Mouse (Mus musculus): ENCODE measurements around the gene Cops7b. TPM values are rescaled to one million over a fixed set of nuclear protein-coding genes. Genes with fewer than 3 reads are reported as not detected.

Cops7b gene
- polyA plus RNA-seq, 1 experiment from 2014 or later: 55.6 TPM

- no peak overlapping the region for H3K4me3 ChIP-seq (replicated peaks; ENCODE audit: low read depth, low read length)
- no peaks in the 10 kb centered on the region for H3K9me3 ChIP-seq (ENCODE audit: control insufficient read depth, low read length)
- H3K27me3 ChIP-seq (ENCODE audit: control insufficient read depth, insufficient read depth, low read length): no peaks in the 10 kb centered on the region
- no peaks in the 10 kb centered on the region for H3K36me3 ChIP-seq (ENCODE audit: control insufficient read depth, insufficient read depth, low read length)
- 48% methylated on average over 3 of the region's 3 CpGs for WGBS
- ATAC-seq (ENCODE audit: low FRiP score, low TSS enrichment) (no peak), DNase-seq (no peak)
- H3K4me1 ChIP-seq (ENCODE audit: control insufficient read depth, insufficient read depth, low read length): no peaks in the 10 kb centered on the region; the same call in 1 of the 2 replicates
- H3K4me2 ChIP-seq (ENCODE audit: low read length): no peak overlapping the region
- H3K9ac ChIP-seq (replicated peaks; ENCODE audit: low read length): no peak overlapping the region
- no peak overlapping the region for H3K27ac ChIP-seq (replicated peaks; ENCODE audit: low read depth, low read length)
Observed at GRCm38 (mm10) chr1:86633434-86633833, 50.7 kb downstream of the Cops7b start.

- ATAC-seq (ENCODE audit: low FRiP score, low TSS enrichment) (peak; percentile 27; the same call in 1 of the 2 replicates), DNase-seq (peak; percentile 5)
- Histone ChIP-seq H3K9me3 (ENCODE audit: control insufficient read depth, low read length) (no peaks in the 10 kb centered on the region), H3K4me3 (replicated peaks; ENCODE audit: low read depth, low read length) (0 out of 2 replicates have a peak overlapping the region, but pooled peaks have one; percentile 12), H3K36me3 (ENCODE audit: control insufficient read depth, insufficient read depth, low read length) (no peaks in the 10 kb centered on the region), H3K4me1 (ENCODE audit: control insufficient read depth, insufficient read depth, low read length) (no peaks in the 10 kb centered on the region; the same call in 1 of the 2 replicates), H3K27me3 (ENCODE audit: control insufficient read depth, insufficient read depth, low read length) (no peaks in the 10 kb centered on the region), H3K9ac (replicated peaks; ENCODE audit: low read length) (no peak overlapping the region), H3K4me2 (ENCODE audit: low read length) (peak overlapping the region; percentile 46), H3K27ac (replicated peaks; ENCODE audit: low read depth, low read length) (peak overlapping the region; percentile 15; the same call in 1 of the 2 replicates)
- 40% methylated on average over 7 of the region's 7 CpGs for whole genome bisulfite sequencing
Observed at GRCm38 (mm10) chr1:86633840-86634750, 51.4 kb downstream of the Cops7b start.

- no peaks in the 10 kb centered on the region for H3K9me3 ChIP-seq (ENCODE audit: control insufficient read depth, low read length)
- peak; percentile 82 for DNase-seq
- H3K4me1 ChIP-seq (ENCODE audit: control insufficient read depth, insufficient read depth, low read length): no peaks in the 10 kb centered on the region; the same call in 1 of the 2 replicates
- H3K4me2 ChIP-seq (ENCODE audit: low read length): peak overlapping the region; percentile 46
- no peak overlapping the region for H3K27ac ChIP-seq (replicated peaks; ENCODE audit: low read depth, low read length)
- H3K4me3 ChIP-seq (replicated peaks; ENCODE audit: low read depth, low read length): 0 out of 2 replicates have a peak overlapping the region, but pooled peaks have one; percentile 12
- ATAC-seq (ENCODE audit: low FRiP score, low TSS enrichment): peak; percentile 90
- H3K36me3 ChIP-seq (ENCODE audit: control insufficient read depth, insufficient read depth, low read length): no peaks in the 10 kb centered on the region
- WGBS: 52% methylated on average over 6 of the region's 6 CpGs
- no peak overlapping the region for H3K9ac ChIP-seq (replicated peaks; ENCODE audit: low read length)
- H3K27me3 ChIP-seq (ENCODE audit: control insufficient read depth, insufficient read depth, low read length): no peaks in the 10 kb centered on the region
Observed at GRCm38 (mm10) chr1:86634751-86635359, 52.2 kb downstream of the Cops7b start.

- H3K4me1 ChIP-seq (ENCODE audit: control insufficient read depth, insufficient read depth, low read length): no peaks in the 10 kb centered on the region
- no peak overlapping the region for H3K4me2 ChIP-seq (ENCODE audit: low read length)
- H3K4me3 ChIP-seq (replicated peaks; ENCODE audit: low read depth, low read length): no peak overlapping the region
- DNase-seq: no peak
- no peaks in the 10 kb centered on the region for H3K9me3 ChIP-seq (ENCODE audit: control insufficient read depth, low read length)
- ATAC-seq (ENCODE audit: low FRiP score, low TSS enrichment): no peak
- no peak overlapping the region for H3K27ac ChIP-seq (replicated peaks; ENCODE audit: low read depth, low read length)
- H3K27me3 ChIP-seq (ENCODE audit: control insufficient read depth, insufficient read depth, low read length): no peaks in the 10 kb centered on the region
- 77% methylated on average over 13 of the region's 13 CpGs for WGBS
- no peaks in the 10 kb centered on the region for H3K36me3 ChIP-seq (ENCODE audit: control insufficient read depth, insufficient read depth, low read length)
- H3K9ac ChIP-seq (replicated peaks; ENCODE audit: low read length): no peak overlapping the region
Observed at GRCm38 (mm10) chr1:86643101-86643809, 60.6 kb downstream of the Cops7b start.

- Histone ChIP-seq H3K9ac (replicated peaks; ENCODE audit: low read length) (no peak overlapping the region), H3K9me3 (ENCODE audit: control insufficient read depth, low read length) (no peaks in the 10 kb centered on the region), H3K27ac (replicated peaks; ENCODE audit: low read depth, low read length) (no peak overlapping the region), H3K4me1 (ENCODE audit: control insufficient read depth, insufficient read depth, low read length) (no peaks in the 10 kb centered on the region), H3K4me2 (ENCODE audit: low read length) (no peak overlapping the region), H3K36me3 (ENCODE audit: control insufficient read depth, insufficient read depth, low read length) (no peaks in the 10 kb centered on the region), H3K27me3 (ENCODE audit: control insufficient read depth, insufficient read depth, low read length) (no peaks in the 10 kb centered on the region), H3K4me3 (replicated peaks; ENCODE audit: low read depth, low read length) (no peak overlapping the region)
- ATAC-seq (ENCODE audit: low FRiP score, low TSS enrichment) (no peak), DNase-seq (no peak)
- 47% methylated on average over 2 of the region's 2 CpGs for WGBS
Observed at GRCm38 (mm10) chr1:86647517-86647916, 64.8 kb downstream of the Cops7b start.

- no peaks in the 10 kb centered on the region for H3K27me3 ChIP-seq (ENCODE audit: control insufficient read depth, insufficient read depth, low read length)
- H3K4me2 ChIP-seq (ENCODE audit: low read length): no peak overlapping the region
- no peaks in the 10 kb centered on the region for H3K9me3 ChIP-seq (ENCODE audit: control insufficient read depth, low read length)
- DNase-seq (peak; percentile 82), ATAC-seq (ENCODE audit: low FRiP score, low TSS enrichment) (no peak)
- H3K4me3 ChIP-seq (replicated peaks; ENCODE audit: low read depth, low read length): no peak overlapping the region
- no peaks in the 10 kb centered on the region for H3K36me3 ChIP-seq (ENCODE audit: control insufficient read depth, insufficient read depth, low read length)
- no peak overlapping the region for H3K9ac ChIP-seq (replicated peaks; ENCODE audit: low read length)
- no peaks in the 10 kb centered on the region for H3K4me1 ChIP-seq (ENCODE audit: control insufficient read depth, insufficient read depth, low read length)
- no peak overlapping the region for H3K27ac ChIP-seq (replicated peaks; ENCODE audit: low read depth, low read length)
- 21% methylated on average over 6 of the region's 6 CpGs for WGBS
Observed at GRCm38 (mm10) chr1:86650272-86650671, 67.6 kb downstream of the Cops7b start.

GRCm38 (mm10) chr1:86652675-86653074, 70.0 kb downstream of the Cops7b start:
- no peak overlapping the region for H3K9ac ChIP-seq (replicated peaks; ENCODE audit: low read length)
- no peak overlapping the region for H3K27ac ChIP-seq (replicated peaks; ENCODE audit: low read depth, low read length)
- ATAC-seq (ENCODE audit: low FRiP score, low TSS enrichment) (no peak), DNase-seq (peak; percentile 18)
- H3K4me1 ChIP-seq (ENCODE audit: control insufficient read depth, insufficient read depth, low read length): no peaks in the 10 kb centered on the region
- no peaks in the 10 kb centered on the region for H3K36me3 ChIP-seq (ENCODE audit: control insufficient read depth, insufficient read depth, low read length)
- H3K4me2 ChIP-seq (ENCODE audit: low read length): no peak overlapping the region
- H3K9me3 ChIP-seq (ENCODE audit: control insufficient read depth, low read length): no peaks in the 10 kb centered on the region
- no peaks in the 10 kb centered on the region for H3K27me3 ChIP-seq (ENCODE audit: control insufficient read depth, insufficient read depth, low read length)
- 56% methylated on average over 4 of the region's 4 CpGs for WGBS
- H3K4me3 ChIP-seq (replicated peaks; ENCODE audit: low read depth, low read length): no peak overlapping the region

GRCm38 (mm10) chr1:86657071-86657470, 74.4 kb downstream of the Cops7b start:
- H3K4me3 ChIP-seq (replicated peaks; ENCODE audit: low read depth, low read length): no peak overlapping the region
- 85% methylated on average over 5 of the region's 5 CpGs for WGBS
- H3K27me3 ChIP-seq (ENCODE audit: control insufficient read depth, insufficient read depth, low read length): no peaks in the 10 kb centered on the region
- H3K4me2 ChIP-seq (ENCODE audit: low read length): no peak overlapping the region
- no peak overlapping the region for H3K9ac ChIP-seq (replicated peaks; ENCODE audit: low read length)
- no peaks in the 10 kb centered on the region for H3K36me3 ChIP-seq (ENCODE audit: control insufficient read depth, insufficient read depth, low read length)
- no peak overlapping the region for H3K27ac ChIP-seq (replicated peaks; ENCODE audit: low read depth, low read length)
- ATAC-seq (ENCODE audit: low FRiP score, low TSS enrichment): no peak
- H3K9me3 ChIP-seq (ENCODE audit: control insufficient read depth, low read length): no peaks in the 10 kb centered on the region
- DNase-seq: peak; percentile 20
- H3K4me1 ChIP-seq (ENCODE audit: control insufficient read depth, insufficient read depth, low read length): no peaks in the 10 kb centered on the region
